Mouse (Mus musculus): ENCODE measurements at regions not wholly inside any gene's neighbourhood (a gene's known extent, or its start where the extent isn't known, plus 50 kb on each side); places are given as distances from the start of the nearest gene placed in this dataset.

DNA sequence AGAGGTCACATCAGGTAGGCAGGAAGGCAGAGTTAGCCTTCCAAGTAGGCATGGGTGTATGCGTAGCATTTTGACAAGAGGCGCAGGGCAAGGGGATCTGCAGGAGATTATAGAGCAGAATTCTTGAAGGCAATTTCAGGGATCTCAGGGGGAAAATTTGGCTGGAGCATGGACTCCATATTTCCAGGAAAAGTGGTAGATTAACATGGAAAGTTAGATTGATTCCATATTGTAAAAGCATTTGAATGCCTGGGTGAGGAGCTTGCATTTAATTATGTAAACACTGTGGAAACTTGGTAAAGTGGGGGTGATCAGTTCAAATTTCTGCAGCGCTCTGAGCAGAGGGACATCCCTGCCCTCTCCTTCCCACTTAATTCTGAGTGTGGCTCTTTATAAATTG is 146.7 kb downstream of the Pax3 start:
- H3K4me3 ChIP-seq (ENCODE audit: low read depth, low read length): no peak overlapping the region
- WGBS: 85% methylated on average over 3 of the region's 3 CpGs
- no peaks in the 10 kb centered on the region for H3K4me1 ChIP-seq (ENCODE audit: control insufficient read depth, insufficient read depth, insufficient read length, low read length)
- no peak overlapping the region for H3K27ac ChIP-seq (ENCODE audit: insufficient read depth, low read depth, low read length)
- H3K27me3 ChIP-seq (ENCODE audit: control insufficient read depth, insufficient read depth, low read length): no peaks in the 10 kb centered on the region
- TF ChIP-seq CTCF (IDR thresholded peaks at IDR 0.05; ENCODE audit: extremely low read depth, insufficient read length, insufficient replicate concordance, low read depth, low read length) (no peak), POLR2A (IDR thresholded peaks at IDR 0.05; ENCODE audit: low read depth, low read length) (no peak)
- no peaks in the 10 kb centered on the region for H3K36me3 ChIP-seq (ENCODE audit: control insufficient read depth, insufficient read depth, low read length)

DNA sequence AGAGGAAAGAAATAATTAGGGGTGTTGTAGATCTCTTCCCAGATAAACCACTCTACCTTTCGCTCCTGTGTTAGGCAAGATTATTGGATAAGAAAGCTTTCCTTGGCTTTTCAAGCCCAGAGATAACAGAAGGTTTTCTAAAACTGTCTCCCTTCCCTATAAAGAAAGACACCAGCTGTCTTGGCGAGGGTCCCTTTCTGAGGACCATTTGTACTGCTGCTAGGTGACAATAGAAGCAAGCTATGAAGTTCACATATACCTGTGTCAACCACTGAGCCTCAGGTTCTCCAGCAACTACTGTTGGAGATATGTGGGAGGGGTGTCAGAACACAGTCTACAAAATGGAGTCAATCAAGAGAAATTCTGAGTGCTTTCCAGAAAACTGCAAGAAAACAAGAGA is 164.6 kb downstream of the Pax3 start:
- no peaks in the 10 kb centered on the region for H3K4me1 ChIP-seq (ENCODE audit: control insufficient read depth, insufficient read depth, insufficient read length, low read length)
- no peak overlapping the region for H3K4me3 ChIP-seq (ENCODE audit: low read depth, low read length)
- no peak for TF ChIP-seq CTCF (IDR thresholded peaks at IDR 0.05; ENCODE audit: extremely low read depth, insufficient read length, insufficient replicate concordance, low read depth, low read length)
- TF ChIP-seq POLR2A (IDR thresholded peaks at IDR 0.05; ENCODE audit: low read depth, low read length): no peak
- no peaks in the 10 kb centered on the region for H3K27me3 ChIP-seq (ENCODE audit: control insufficient read depth, insufficient read depth, low read length)
- H3K36me3 ChIP-seq (ENCODE audit: control insufficient read depth, insufficient read depth, low read length): no peaks in the 10 kb centered on the region
- 68% methylated on average over 2 of the region's 2 CpGs for WGBS
- no peak overlapping the region for H3K27ac ChIP-seq (ENCODE audit: insufficient read depth, low read depth, low read length)

DNA sequence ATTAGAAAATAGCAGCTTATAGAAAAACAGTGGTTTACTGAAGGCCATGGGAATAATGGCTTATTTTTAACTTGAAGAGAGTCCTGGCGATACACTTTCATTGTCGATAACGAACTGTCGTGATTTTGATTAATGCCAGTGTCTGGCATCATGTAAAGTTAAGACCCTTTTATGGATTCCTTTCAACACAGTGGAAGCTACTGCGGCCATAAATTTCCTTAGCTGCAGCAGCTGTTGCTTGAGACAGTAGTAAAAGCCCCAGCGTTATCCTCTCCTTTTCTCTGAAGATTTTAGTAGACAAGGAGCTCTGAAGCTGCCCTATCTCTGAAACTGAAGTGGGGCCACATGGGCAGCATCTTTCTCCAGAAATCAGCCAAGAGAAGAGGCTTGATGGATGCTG is 175.2 kb downstream of the Pax3 start:
- Histone ChIP-seq H3K36me3 (ENCODE audit: control insufficient read depth, insufficient read depth, low read length) (no peaks in the 10 kb centered on the region), H3K4me3 (ENCODE audit: low read depth, low read length) (no peak overlapping the region), H3K27ac (ENCODE audit: insufficient read depth, low read depth, low read length) (no peak overlapping the region), H3K4me1 (ENCODE audit: control insufficient read depth, insufficient read depth, insufficient read length, low read length) (no peaks in the 10 kb centered on the region), H3K27me3 (ENCODE audit: control insufficient read depth, insufficient read depth, low read length) (no peaks in the 10 kb centered on the region)
- 67% methylated on average over 6 of the region's 6 CpGs for WGBS
- TF ChIP-seq POLR2A (IDR thresholded peaks at IDR 0.05; ENCODE audit: low read depth, low read length) (no peak), CTCF (IDR thresholded peaks at IDR 0.05; ENCODE audit: extremely low read depth, insufficient read length, insufficient replicate concordance, low read depth, low read length) (no peak)

DNA sequence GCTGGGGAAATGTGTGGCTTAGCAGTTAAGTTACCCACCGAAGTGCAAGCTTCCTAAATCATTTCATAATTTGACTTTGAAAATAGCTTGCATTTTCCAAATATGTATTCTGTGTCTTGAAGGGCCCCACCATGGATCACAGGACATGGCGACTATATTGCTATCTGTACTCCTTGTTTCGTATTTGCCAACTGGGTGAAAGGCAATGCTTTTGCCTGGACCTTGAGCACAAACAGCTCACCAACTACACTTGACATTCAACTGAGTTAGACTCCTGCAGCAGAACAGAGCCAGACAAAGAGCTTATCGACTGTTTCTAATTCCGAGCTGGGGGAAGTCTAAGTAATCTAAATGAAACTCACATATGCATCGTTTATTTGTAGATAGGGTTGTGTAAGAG is 175.9 kb downstream of the Pax3 start:
- H3K36me3 ChIP-seq (ENCODE audit: control insufficient read depth, insufficient read depth, low read length): no peaks in the 10 kb centered on the region
- 79% methylated on average over 6 of the region's 6 CpGs for WGBS
- no peaks in the 10 kb centered on the region for H3K4me1 ChIP-seq (ENCODE audit: control insufficient read depth, insufficient read depth, insufficient read length, low read length)
- no peak overlapping the region for H3K4me3 ChIP-seq (ENCODE audit: low read depth, low read length)
- H3K27me3 ChIP-seq (ENCODE audit: control insufficient read depth, insufficient read depth, low read length): no peaks in the 10 kb centered on the region; the same call in 1 of the 2 replicates
- no peak for TF ChIP-seq CTCF (IDR thresholded peaks at IDR 0.05; ENCODE audit: extremely low read depth, insufficient read length, insufficient replicate concordance, low read depth, low read length)
- TF ChIP-seq POLR2A (IDR thresholded peaks at IDR 0.05; ENCODE audit: low read depth, low read length): no peak
- H3K27ac ChIP-seq (ENCODE audit: insufficient read depth, low read depth, low read length): no peak overlapping the region

DNA sequence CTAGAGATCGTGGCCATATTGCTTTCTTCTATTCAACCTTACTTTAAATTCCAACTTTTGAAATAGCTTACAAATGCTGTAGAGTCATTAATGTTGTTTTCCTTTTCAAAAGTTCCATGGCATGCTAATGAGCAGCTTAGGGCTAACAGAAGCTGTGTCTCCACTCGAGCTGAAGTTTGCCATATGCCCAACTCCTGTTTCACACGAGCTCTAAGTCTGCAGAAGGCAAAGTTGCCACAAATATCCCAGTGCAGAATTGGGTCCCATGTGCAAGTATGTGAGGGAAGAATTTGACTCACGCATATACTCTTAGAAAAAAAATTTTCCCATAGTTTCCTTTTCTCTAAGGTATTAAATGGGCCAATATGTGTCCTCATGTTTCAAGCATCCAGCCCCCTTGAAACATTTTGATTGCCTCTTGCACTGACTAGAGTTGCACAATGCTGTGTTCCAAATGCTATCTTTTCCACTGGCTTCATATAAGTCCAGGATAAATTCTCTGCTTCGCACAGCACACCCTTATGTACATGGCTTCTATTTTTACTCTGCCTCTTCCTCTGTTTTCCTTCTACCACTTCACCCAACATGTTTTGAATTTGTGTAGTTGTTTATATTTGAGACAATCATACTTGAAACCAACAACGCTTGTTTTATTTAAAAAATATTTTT is 178.9 kb downstream of the Pax3 start:
- Histone ChIP-seq H3K27me3 (ENCODE audit: control insufficient read depth, insufficient read depth, low read length) (no peaks in the 10 kb centered on the region; the same call in 1 of the 2 replicates), H3K4me3 (ENCODE audit: low read depth, low read length) (no peak overlapping the region), H3K27ac (ENCODE audit: insufficient read depth, low read depth, low read length) (no peak overlapping the region), H3K36me3 (ENCODE audit: control insufficient read depth, insufficient read depth, low read length) (no peaks in the 10 kb centered on the region), H3K4me1 (ENCODE audit: control insufficient read depth, insufficient read depth, insufficient read length, low read length) (no peaks in the 10 kb centered on the region)
- TF ChIP-seq POLR2A (IDR thresholded peaks at IDR 0.05; ENCODE audit: low read depth, low read length): no peak
- TF ChIP-seq CTCF (IDR thresholded peaks at IDR 0.05; ENCODE audit: extremely low read depth, insufficient read length, insufficient replicate concordance, low read depth, low read length): no peak
- 72% methylated on average over 6 of the region's 6 CpGs for WGBS

DNA sequence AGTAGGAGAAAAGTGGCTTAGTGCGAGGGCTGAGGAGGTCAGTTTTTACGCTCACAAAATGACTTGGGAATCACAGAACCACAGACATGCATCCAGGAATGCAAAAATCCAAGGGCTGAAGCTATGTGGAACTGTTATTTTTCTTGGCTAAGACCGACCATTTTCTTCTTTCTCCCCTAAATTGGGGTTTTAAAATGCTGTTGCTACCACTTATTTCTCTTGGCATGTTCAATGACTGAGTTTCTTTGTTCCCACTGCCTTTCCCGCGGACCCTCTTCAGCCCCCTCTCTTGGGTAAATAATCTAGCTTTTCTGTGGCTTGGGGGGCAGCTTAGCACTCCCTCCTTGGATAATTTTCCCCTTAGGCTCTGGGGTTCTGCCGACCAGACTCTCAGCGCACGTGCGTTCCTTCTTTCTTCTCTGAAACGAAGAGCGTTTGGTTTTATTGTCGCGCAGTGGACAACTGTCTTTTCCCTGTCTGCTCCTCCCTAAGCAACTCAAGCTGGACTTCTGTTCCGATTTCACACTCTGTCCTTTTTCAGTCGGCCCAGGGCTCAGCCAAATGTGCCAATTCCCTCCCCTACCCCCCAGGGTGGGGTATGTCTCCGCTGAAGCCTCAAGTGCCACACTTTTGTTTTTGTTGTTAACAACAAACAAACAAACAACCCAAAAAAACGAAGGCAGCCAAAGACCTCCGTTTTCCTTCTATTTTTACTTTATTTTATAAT is 180.2 kb downstream of the Pax3 start:
- WGBS: 71% methylated on average over 18 of the region's 18 CpGs
- Histone ChIP-seq H3K27me3 (ENCODE audit: control insufficient read depth, insufficient read depth, low read length) (no peaks in the 10 kb centered on the region; the same call in 1 of the 2 replicates), H3K4me3 (ENCODE audit: low read depth, low read length) (no peak overlapping the region), H3K4me1 (ENCODE audit: control insufficient read depth, insufficient read depth, insufficient read length, low read length) (no peaks in the 10 kb centered on the region), H3K27ac (ENCODE audit: insufficient read depth, low read depth, low read length) (no peak overlapping the region), H3K36me3 (ENCODE audit: control insufficient read depth, insufficient read depth, low read length) (no peaks in the 10 kb centered on the region)
- TF ChIP-seq CTCF (IDR thresholded peaks at IDR 0.05; ENCODE audit: extremely low read depth, insufficient read length, insufficient replicate concordance, low read depth, low read length) (no peak), POLR2A (IDR thresholded peaks at IDR 0.05; ENCODE audit: low read depth, low read length) (no peak)

DNA sequence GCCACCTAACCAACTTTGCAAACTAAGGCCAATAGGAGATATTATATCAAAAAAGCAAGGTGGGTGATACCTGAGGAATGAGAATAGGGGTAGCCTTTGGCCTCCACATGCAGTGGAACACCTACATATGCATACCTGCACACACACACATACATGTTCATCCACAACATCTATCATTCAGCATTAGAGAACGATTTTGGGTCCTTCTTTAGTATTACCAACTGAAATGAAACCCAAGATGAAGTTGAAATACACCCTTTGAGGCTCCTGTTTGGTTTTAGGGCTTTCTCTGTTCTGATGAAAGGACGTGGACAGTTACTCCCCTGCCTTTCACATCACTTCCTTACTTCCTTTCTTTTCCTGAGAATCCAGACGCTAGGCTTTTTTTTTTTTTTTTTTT is 180.9 kb downstream of the Pax3 start:
- H3K36me3 ChIP-seq (ENCODE audit: control insufficient read depth, insufficient read depth, low read length): no peaks in the 10 kb centered on the region
- no peaks in the 10 kb centered on the region; the same call in 1 of the 2 replicates for H3K27me3 ChIP-seq (ENCODE audit: control insufficient read depth, insufficient read depth, low read length)
- 54% methylated on average over 3 of the region's 3 CpGs for WGBS
- H3K4me3 ChIP-seq (ENCODE audit: low read depth, low read length): no peak overlapping the region
- H3K27ac ChIP-seq (ENCODE audit: insufficient read depth, low read depth, low read length): no peak overlapping the region
- no peaks in the 10 kb centered on the region for H3K4me1 ChIP-seq (ENCODE audit: control insufficient read depth, insufficient read depth, insufficient read length, low read length)
- TF ChIP-seq CTCF (IDR thresholded peaks at IDR 0.05; ENCODE audit: extremely low read depth, insufficient read length, insufficient replicate concordance, low read depth, low read length): no peak
- no peak for TF ChIP-seq POLR2A (IDR thresholded peaks at IDR 0.05; ENCODE audit: low read depth, low read length)
